Mouse (Mus musculus): Measurements from ENCODE around the gene Tsnax. TPM values are rescaled to one million over a fixed set of nuclear protein-coding genes. Genes with fewer than 3 reads are reported as not detected.

Gene Tsnax
- polyA plus RNA-seq, 1 experiment from 2014 or later, result 80.3 TPM

DNA sequence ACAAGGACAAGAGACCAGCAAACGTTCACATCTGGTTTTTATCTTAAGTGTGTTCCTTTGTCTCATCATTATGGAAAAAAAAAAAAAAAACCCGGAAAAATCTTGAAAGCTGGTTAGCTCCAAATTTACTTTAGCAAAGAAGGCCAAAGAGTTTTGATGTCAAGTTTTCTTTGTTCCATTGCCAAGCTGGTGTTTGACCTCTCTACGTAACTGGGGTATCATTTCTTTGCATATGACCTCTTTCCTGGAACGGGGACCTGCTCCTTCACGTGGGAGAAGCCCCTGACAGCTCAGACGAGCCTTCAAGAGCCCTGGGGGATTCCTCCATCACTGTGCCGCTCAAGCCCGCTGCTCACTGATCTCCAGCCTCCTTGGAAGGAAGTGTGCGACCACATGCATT lies 31.1 kb downstream of the Tsnax start:
- no peak overlapping the region for H3K4me2 ChIP-seq
- H3K4me1 ChIP-seq, result peaks cover 7% of the 10 kb centered on the region; the same call in 1 of the 2 replicates
- 24% methylated on average over 9 of the region's 9 CpGs for WGBS
- H3K9me3 ChIP-seq, result peaks cover 3% of the 10 kb centered on the region; the same call in 1 of the 2 replicates
- no peak for ATAC-seq (ENCODE audit: extremely low read depth, insufficient number of reproducible peaks, low FRiP score, low TSS enrichment)
- H3K36me3 ChIP-seq, result peaks cover 20% of the 10 kb centered on the region
- H3K27ac ChIP-seq (replicated peaks), result no peak overlapping the region
- H3K27me3 ChIP-seq (replicated peaks), result no peaks in the 10 kb centered on the region
- no peak overlapping the region for H3K4me3 ChIP-seq
- H3K9ac ChIP-seq, result no peak overlapping the region

DNA sequence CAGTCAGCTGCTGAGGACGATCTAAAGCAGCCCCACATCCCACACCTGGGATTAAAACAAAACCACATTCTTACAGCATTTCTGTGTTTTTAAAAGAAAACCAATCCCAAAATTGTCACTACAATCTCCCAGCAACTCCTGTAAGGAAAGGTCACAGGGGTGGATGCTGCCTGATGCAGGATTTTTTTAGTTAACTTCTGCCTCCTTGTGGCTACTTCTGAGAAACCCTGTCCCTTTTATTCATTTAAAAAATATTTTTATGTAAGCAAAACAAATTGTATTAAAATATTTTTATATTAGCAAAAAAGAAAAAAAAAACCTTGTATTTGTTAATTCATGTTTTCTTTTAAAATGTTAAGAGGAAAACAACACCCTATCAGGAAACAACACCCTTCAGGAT lies 33.0 kb downstream of the Tsnax start:
- ATAC-seq (ENCODE audit: extremely low read depth, insufficient number of reproducible peaks, low FRiP score, low TSS enrichment), result no peak
- Histone ChIP-seq H3K27ac (replicated peaks) (no peak overlapping the region), H3K36me3 (0 out of 2 replicates have a peak, but pooled peaks cover 3% of the 10 kb centered on the region), H3K9me3 (peaks cover 3% of the 10 kb centered on the region; the same call in 1 of the 2 replicates), H3K4me3 (no peak overlapping the region), H3K4me1 (peaks cover 9% of the 10 kb centered on the region; the same call in 1 of the 2 replicates), H3K27me3 (replicated peaks) (no peaks in the 10 kb centered on the region), H3K9ac (no peak overlapping the region), H3K4me2 (no peak overlapping the region)
- WGBS, result 82% methylated on average over 1 of the region's 1 CpGs

DNA sequence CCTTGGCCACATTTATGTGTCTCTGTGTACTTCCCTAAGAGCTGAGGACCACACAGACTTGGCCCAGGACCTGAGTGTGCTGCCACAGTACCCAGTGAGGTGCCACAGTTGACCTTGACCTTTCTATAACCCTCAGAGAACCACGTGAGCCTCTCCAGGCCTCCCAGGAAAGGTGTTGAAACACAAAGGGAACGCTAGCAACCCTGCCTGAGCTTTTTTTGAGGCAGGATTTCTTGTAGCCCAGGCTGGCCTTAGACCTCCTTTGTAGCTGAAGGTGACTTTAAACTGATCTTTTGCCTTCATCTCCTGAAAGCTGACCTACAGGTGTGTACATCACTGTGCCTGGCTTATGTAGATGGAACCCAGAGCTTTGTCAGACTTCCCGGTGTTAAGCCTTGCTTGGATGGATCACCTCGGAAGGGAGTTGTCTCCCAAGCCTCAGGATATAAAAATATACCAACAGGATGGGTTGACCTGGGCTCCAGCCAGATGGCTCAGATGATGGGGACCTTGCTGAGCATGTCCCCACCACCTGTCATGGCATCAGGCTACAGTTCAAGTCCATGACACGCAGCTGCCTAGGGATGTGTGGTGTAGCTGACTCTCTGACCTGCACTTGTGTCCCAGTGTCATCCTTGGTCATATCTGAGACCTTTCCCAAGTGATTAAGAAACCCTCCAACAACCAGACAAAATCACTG lies 36.4 kb downstream of the Tsnax start:
- H3K4me2 ChIP-seq, result no peak overlapping the region
- no peak for ATAC-seq (ENCODE audit: extremely low read depth, insufficient number of reproducible peaks, low FRiP score, low TSS enrichment)
- 0 out of 2 replicates have a peak, but pooled peaks cover 3% of the 10 kb centered on the region for H3K36me3 ChIP-seq
- H3K9me3 ChIP-seq, result peaks cover 3% of the 10 kb centered on the region; the same call in 1 of the 2 replicates
- no peak overlapping the region for H3K9ac ChIP-seq
- peaks cover 9% of the 10 kb centered on the region; the same call in 1 of the 2 replicates for H3K27me3 ChIP-seq (replicated peaks)
- H3K27ac ChIP-seq (replicated peaks), result no peak overlapping the region
- WGBS, result 54% methylated on average over 5 of the region's 5 CpGs
- no peak overlapping the region for H3K4me3 ChIP-seq
- peaks cover 12% of the 10 kb centered on the region for H3K4me1 ChIP-seq

DNA sequence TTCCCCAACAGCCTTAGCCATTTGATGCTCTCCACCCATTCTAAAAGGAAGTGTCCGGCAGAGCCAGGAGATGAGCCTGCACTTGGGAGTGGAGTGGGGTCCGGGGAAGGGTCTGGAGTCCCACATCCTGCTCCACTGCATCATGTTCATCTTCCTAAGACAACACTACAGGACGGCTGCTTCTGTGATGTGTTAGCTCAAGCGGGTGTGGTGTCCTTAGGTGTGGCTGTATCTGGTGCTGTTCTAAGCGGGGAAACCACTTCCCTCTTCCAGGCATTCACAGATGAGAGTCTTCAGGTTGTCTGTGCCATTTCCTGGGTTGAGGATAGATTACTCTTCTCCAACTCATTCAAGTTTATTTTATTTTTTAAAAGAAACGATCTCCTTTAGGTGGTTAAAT lies 37.0 kb downstream of the Tsnax start:
- H3K4me3 ChIP-seq, result no peak overlapping the region
- no peak for ATAC-seq (ENCODE audit: extremely low read depth, insufficient number of reproducible peaks, low FRiP score, low TSS enrichment)
- H3K4me2 ChIP-seq, result no peak overlapping the region
- WGBS, result 65% methylated on average over 6 of the region's 6 CpGs
- no peak overlapping the region for H3K27ac ChIP-seq (replicated peaks)
- peaks cover 14% of the 10 kb centered on the region for H3K4me1 ChIP-seq
- peaks cover 3% of the 10 kb centered on the region; the same call in 1 of the 2 replicates for H3K9me3 ChIP-seq
- peaks cover 9% of the 10 kb centered on the region; the same call in 1 of the 2 replicates for H3K27me3 ChIP-seq (replicated peaks)
- 0 out of 2 replicates have a peak, but pooled peaks cover 3% of the 10 kb centered on the region for H3K36me3 ChIP-seq
- no peak overlapping the region for H3K9ac ChIP-seq

DNA sequence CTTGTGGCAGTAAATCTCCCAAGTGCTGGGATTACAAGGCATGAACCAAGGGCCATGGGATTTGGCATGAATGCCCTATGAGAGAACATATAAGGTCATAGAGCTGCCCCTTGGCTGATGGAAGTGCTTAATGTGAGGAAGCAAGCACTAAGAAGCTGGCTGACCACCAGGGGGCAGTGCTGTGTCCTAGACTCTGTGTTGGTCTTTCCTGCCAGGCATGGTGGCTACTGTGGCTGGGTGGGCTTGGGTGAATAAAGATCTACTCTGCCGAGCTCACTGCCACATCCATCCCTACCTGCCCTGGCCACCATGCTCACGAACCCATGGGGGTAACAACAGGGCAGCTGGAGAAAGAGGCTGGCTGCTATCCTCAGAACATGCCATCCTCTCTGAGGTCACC lies 39.2 kb downstream of the Tsnax start:
- H3K4me3 ChIP-seq, result no peak overlapping the region
- no peak overlapping the region for H3K9ac ChIP-seq
- H3K27ac ChIP-seq (replicated peaks), result no peak overlapping the region
- no peaks in the 10 kb centered on the region for H3K36me3 ChIP-seq
- H3K4me2 ChIP-seq, result no peak overlapping the region
- peaks cover 15% of the 10 kb centered on the region for H3K4me1 ChIP-seq
- no peak for ATAC-seq (ENCODE audit: extremely low read depth, insufficient number of reproducible peaks, low FRiP score, low TSS enrichment)
- peaks cover 16% of the 10 kb centered on the region for H3K27me3 ChIP-seq (replicated peaks)
- 45% methylated on average over 2 of the region's 2 CpGs for WGBS
- H3K9me3 ChIP-seq, result no peaks in the 10 kb centered on the region

DNA sequence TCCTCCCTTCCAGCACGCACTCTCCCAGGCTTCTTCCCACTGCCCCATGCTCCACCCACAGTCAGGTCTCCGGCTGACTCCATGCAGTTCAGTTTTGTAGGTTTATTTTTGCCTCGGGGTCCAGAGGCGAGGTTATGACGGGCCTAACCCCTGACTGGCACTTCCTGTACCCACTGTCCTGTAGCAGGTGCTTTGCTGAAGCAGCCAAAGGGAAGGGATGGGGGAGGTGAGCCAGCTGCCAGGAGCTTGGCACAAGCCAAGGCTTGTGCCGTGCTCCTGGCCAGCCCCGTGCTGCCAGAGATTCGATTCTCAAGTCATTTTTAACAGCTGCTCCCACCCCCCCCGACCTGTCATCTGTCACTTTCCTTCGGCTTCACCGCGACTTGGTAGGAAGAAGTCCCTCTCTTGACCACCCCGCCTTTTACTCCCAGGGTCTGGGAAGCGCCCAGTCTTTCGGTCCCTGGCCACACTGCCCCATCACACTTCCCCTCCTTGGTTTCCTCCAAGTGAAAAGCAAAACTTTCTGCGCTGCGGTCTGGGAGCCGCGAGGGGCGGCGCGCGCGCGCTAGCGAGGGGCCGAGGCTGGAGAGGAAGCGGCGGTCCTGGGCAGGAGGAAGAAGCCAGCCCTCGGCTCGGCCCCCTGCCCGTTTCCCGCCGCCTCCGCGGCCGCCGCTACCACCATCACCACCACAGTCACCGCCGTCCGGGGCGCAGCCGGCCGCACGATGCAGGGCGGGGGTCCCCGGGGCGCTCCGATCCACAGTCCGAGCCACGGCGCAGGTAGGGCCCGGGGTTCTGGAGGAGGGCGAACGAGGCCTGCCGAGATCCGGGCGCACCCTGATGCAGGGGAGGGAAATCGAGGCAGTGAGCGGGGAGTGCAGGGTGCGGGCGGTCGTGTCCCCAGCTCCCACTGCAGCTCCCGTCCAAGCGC lies 41.0 kb downstream of the Tsnax start, which contains the start of gene Disc1:
TSS of gene Disc1 (plus strand) at position 691 of the 931 bp plus-strand sequence.
- Histone ChIP-seq H3K27me3 (replicated peaks) (peaks cover 16% of the 10 kb centered on the region), H3K4me1 (peaks cover 15% of the 10 kb centered on the region), H3K9ac (peak within 1 kb of the TSS; percentile 94), H3K4me2 (peak within 1 kb of the TSS; percentile 97), H3K9me3 (no peaks in the 10 kb centered on the region), H3K27ac (replicated peaks) (peak within 1 kb of the TSS; percentile 70), H3K4me3 (peak within 1 kb of the TSS; percentile 85), H3K36me3 (no peaks in the 10 kb centered on the region)
- 1% methylated on average over 62 of the region's 65 CpGs for WGBS
- ATAC-seq (ENCODE audit: extremely low read depth, insufficient number of reproducible peaks, low FRiP score, low TSS enrichment), result no peak

DNA sequence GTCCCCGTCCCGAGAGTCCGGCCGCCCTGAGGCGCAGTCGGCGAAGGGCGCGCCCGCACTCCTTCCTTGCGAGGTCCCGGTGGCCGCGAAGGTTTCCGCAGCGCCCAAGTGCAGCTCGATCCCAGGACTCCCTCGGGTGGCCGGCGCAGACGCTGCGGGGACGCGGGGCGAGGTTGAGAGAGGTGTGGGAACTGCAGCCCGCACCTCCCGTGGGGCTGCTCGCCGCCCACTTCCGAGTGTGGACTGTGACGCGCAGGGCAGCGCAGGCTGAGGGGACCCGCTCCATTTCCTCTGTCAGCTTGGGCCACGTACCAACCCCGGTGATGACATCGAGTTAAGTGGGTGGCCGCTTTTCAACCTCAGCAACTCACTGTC lies 41.6 kb downstream of the Tsnax start:
- Histone ChIP-seq H3K27ac (replicated peaks) (peak overlapping the region; percentile 70), H3K9me3 (no peaks in the 10 kb centered on the region), H3K4me2 (peak overlapping the region; percentile 97), H3K4me1 (peaks cover 10% of the 10 kb centered on the region), H3K36me3 (no peaks in the 10 kb centered on the region), H3K27me3 (replicated peaks) (peaks cover 16% of the 10 kb centered on the region), H3K9ac (peak overlapping the region; percentile 94), H3K4me3 (peak overlapping the region; percentile 85)
- no peak for ATAC-seq (ENCODE audit: extremely low read depth, insufficient number of reproducible peaks, low FRiP score, low TSS enrichment)
- WGBS, result 0% methylated on average over 34 of the region's 38 CpGs

DNA sequence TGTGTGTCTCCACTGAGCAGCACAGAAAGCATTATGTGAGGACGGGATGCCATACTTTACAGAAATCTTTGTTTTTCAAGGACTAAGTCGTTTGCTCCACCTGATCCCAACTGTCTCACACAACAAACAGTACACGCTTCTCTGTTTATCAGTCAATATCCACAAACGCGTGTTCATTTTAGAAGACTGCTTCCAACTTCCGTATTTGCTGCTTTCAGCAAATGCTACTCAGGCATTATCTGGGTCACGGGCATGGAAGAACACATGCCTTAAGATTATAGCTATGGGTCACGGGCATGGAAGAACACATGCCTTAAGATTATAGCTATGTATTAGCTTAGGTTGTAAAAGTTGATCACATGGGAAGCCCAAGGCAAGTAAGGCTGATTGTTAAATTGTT lies 48.1 kb downstream of the Tsnax start:
- Histone ChIP-seq H3K4me3 (no peak overlapping the region), H3K9me3 (no peaks in the 10 kb centered on the region), H3K4me2 (no peak overlapping the region), H3K27me3 (replicated peaks) (no peaks in the 10 kb centered on the region), H3K36me3 (no peaks in the 10 kb centered on the region), H3K4me1 (0 out of 2 replicates have a peak, but pooled peaks cover 2% of the 10 kb centered on the region), H3K27ac (replicated peaks) (no peak overlapping the region), H3K9ac (no peak overlapping the region)
- WGBS, result 79% methylated on average over 8 of the region's 8 CpGs
- ATAC-seq (ENCODE audit: extremely low read depth, insufficient number of reproducible peaks, low FRiP score, low TSS enrichment), result no peak

DNA sequence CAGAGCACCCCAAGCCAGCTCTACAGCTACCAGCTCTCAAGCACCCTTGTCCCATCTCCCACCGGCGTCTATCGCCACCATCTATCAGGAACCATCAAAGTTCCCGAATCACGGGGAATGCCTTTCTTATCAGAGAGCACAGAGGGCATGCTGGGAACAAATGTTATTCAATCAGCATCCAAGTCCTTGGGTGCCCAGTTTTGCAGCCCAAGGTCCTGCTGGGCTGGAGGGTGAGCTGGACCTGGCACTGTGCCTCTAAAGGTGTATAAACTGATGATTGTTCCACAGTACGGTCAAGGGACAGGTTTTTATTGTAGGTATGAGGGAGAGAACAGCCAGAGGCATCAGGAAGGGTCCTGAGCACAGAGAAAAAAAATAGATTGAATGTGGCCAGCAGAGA lies 52.8 kb downstream of the Tsnax start:
- no peak for ATAC-seq (ENCODE audit: extremely low read depth, insufficient number of reproducible peaks, low FRiP score, low TSS enrichment)
- H3K4me1 ChIP-seq, result peaks cover 27% of the 10 kb centered on the region
- no peaks in the 10 kb centered on the region for H3K36me3 ChIP-seq

DNA sequence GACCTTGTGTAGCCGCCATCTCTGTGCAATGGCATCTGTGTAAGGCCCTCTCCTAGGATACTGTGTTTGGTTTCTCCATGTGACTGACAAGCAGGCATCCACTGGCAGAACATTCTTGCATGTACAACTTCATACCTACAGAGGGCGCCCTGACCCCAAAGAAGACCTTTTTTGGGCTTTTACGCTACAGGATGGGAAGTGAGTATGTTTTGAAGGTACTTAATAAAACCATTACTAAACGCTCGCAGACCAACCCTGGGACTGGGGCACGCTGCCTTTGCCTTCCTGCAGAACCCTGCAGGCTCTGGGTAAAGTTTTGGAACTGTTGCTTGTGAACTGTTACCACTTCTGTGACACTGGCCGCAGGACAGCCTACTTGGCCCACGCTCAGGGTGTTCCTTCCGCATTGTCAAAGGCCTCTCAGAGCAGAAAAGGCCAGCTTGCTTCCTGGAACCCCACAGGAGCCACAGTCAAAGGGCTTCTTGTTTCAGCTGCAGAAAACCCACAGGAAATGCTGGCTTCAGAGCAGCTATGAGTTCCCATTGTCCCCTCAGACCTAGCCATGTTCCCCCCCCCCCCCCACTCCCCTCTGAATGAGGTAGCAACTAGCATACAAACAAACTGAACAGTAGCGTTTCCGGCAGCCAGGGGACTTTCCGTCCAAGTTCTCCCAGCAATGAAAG lies 54.3 kb downstream of the Tsnax start:
- no peaks in the 10 kb centered on the region for H3K36me3 ChIP-seq
- peak overlapping the region; percentile 20; the same call in 1 of the 2 replicates for H3K4me3 ChIP-seq
- peak overlapping the region; percentile 58 for H3K9ac ChIP-seq

More for the DNA sequence above, 52.8 kb downstream of the Tsnax start:
- H3K9ac ChIP-seq, result no peak overlapping the region
- WGBS, result 47% methylated on average over 6 of the region's 6 CpGs
- H3K4me3 ChIP-seq, result no peak overlapping the region
- no peak overlapping the region for H3K27ac ChIP-seq (replicated peaks)
- no peaks in the 10 kb centered on the region for H3K9me3 ChIP-seq
- no peaks in the 10 kb centered on the region for H3K27me3 ChIP-seq (replicated peaks)
- H3K4me2 ChIP-seq, result no peak overlapping the region

DNA sequence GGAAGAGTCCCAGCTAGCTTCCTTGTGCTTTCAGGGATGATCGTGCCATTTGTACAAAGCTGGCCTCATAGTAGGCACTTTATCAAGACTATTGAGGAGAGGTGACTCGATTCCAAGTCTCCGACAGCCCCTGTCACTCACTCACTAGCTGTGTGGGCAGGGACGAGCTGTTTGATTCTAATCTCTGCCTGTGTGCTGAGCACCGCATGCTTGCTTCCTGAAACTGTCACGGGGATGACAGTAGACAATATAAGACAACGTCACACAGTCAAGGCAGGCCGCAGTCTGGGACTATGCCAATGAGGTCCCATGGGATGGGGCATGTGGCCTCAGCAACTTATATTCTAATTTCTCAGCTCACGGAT lies 54.8 kb downstream of the Tsnax start:
- H3K4me2 ChIP-seq, result peak overlapping the region; percentile 52
- ATAC-seq (ENCODE audit: extremely low read depth, insufficient number of reproducible peaks, low FRiP score, low TSS enrichment), result no peak

More for the DNA sequence above, 54.3 kb downstream of the Tsnax start:
- Histone ChIP-seq H3K27ac (replicated peaks) (peak overlapping the region; percentile 84), H3K27me3 (replicated peaks) (no peaks in the 10 kb centered on the region), H3K4me1 (peaks cover 27% of the 10 kb centered on the region), H3K4me2 (peak overlapping the region; percentile 52), H3K9me3 (no peaks in the 10 kb centered on the region)
- WGBS, result 30% methylated on average over 12 of the region's 12 CpGs
- no peak for ATAC-seq (ENCODE audit: extremely low read depth, insufficient number of reproducible peaks, low FRiP score, low TSS enrichment)

More for the DNA sequence above, 54.8 kb downstream of the Tsnax start:
- H3K4me3 ChIP-seq, result no peak overlapping the region
- H3K4me1 ChIP-seq, result peaks cover 29% of the 10 kb centered on the region
- no peaks in the 10 kb centered on the region for H3K36me3 ChIP-seq
- no peaks in the 10 kb centered on the region for H3K27me3 ChIP-seq (replicated peaks)
- 53% methylated on average over 9 of the region's 9 CpGs for WGBS
- peak overlapping the region; percentile 58; the same call in 1 of the 2 replicates for H3K9ac ChIP-seq
- peak overlapping the region; percentile 84 for H3K27ac ChIP-seq (replicated peaks)
- no peaks in the 10 kb centered on the region for H3K9me3 ChIP-seq

All from heart, embryonic 13.5 days (tissue).